Mouse (Mus musculus) heart, embryonic 12.5 days (tissue): Measurements from ENCODE around the gene Zfp646. TPM values are rescaled to one million over a fixed set of nuclear protein-coding genes. Genes with fewer than 3 reads are reported as not detected.
"Not testable (repeated sequence)": the region's sequence is repeated elsewhere in the genome, so short reads cannot be mapped to it uniquely, and the experiment has no call there.

ENCODE experiments used
- ATAC-seq: fragments of 200-750 bp; cut with Nextera tagmentation; 2 replicates; pipeline ENCODE4 v1.8.0; 2017; ENCODE audit warnings: moderate TSS enrichment, moderate library complexity; ENCODE audit not compliant: insufficient number of reproducible peaks, low FRiP score
- H3K27ac ChIP-seq: fragments of 300-500 bp; sonication (generic); 2 replicates; pipeline ENCODE4 v1.5.1; 2016; ENCODE audit warnings: mild to moderate bottlenecking, moderate library complexity; ENCODE audit not compliant: poor library complexity, severe bottlenecking
- H3K27me3 ChIP-seq: fragments of 300-500 bp; sonication (generic); replicated peaks from 2 replicates; pipeline ENCODE4 v1.6.1; 2016; ENCODE audit warnings: mild to moderate bottlenecking, moderate library complexity
- H3K36me3 ChIP-seq: fragments of 300-500 bp; sonication (generic); 2 replicates; pipeline ENCODE4 v1.6.1; 2016; ENCODE audit warnings: mild to moderate bottlenecking, moderate library complexity
- H3K4me1 ChIP-seq: fragments of 300-500 bp; sonication (generic); replicated peaks from 2 replicates; pipeline ENCODE4 v1.6.1; 2016; ENCODE audit warnings: mild to moderate bottlenecking
- H3K4me2 ChIP-seq: fragments of 300-500 bp; sonication (generic); 2 replicates; pipeline ENCODE4 v1.6.1; 2016; ENCODE audit warnings: mild to moderate bottlenecking, moderate library complexity
- H3K4me3 ChIP-seq: fragments of 300-500 bp; sonication (generic); 2 replicates; pipeline ENCODE4 v1.5.1; 2016; ENCODE audit warnings: mild to moderate bottlenecking
- H3K9ac ChIP-seq: fragments of 300-500 bp; sonication (generic); 2 replicates; pipeline ENCODE4 v1.6.1; 2016; ENCODE audit warnings: mild to moderate bottlenecking, moderate library complexity
- H3K9me3 ChIP-seq: fragments of 300-500 bp; sonication (generic); replicated peaks from 2 replicates; pipeline ENCODE4 v1.6.1; 2016; ENCODE audit warnings: mild to moderate bottlenecking, moderate library complexity
- WGBS: fragments of 180-500 bp; shearing (Covaris S2); methylation state at CpG from one replicate; pipeline ENCODE4 v1.1.7; 2016; 5-methylcytosine and 5-hydroxymethylcytosine counted together
- polyA plus RNA-seq: library from polyadenylated mRNA; unstranded; fragments of >200 nt; fragmentation: Nextera tagmentation; extraction: Ambion mirVana; gene quantifications from 2 replicates; pipeline ENCODE4 v1.2.1, GENCODE M21; 2016

The Zfp646 gene
- polyA plus RNA-seq, 1 experiment from 2014 or later, result 11.5 TPM

- no peak overlapping the region for H3K27ac ChIP-seq
- 76% methylated on average over 6 of the region's 6 CpGs for WGBS
- H3K36me3 ChIP-seq, result peaks cover 97% of the 10 kb centered on the region
- no peaks in the 10 kb centered on the region for H3K27me3 ChIP-seq
- no peaks in the 10 kb centered on the region for H3K9me3 ChIP-seq
- no peak for ATAC-seq
- no peak overlapping the region for H3K9ac ChIP-seq
- H3K4me2 ChIP-seq, result no peak overlapping the region
- peaks cover 45% of the 10 kb centered on the region for H3K4me1 ChIP-seq
- H3K4me3 ChIP-seq, result no peak overlapping the region; the same call in 1 of the 2 replicates
These were observed 9.9 kb downstream of the Zfp646 start for GRCm38 (mm10) chr7:127885951-127886350.

- no peak overlapping the region for H3K4me2 ChIP-seq
- 91% methylated on average over 6 of the region's 6 CpGs for WGBS
- no peak overlapping the region for H3K27ac ChIP-seq
- H3K9me3 ChIP-seq, result no peaks in the 10 kb centered on the region
- peaks cover 91% of the 10 kb centered on the region for H3K36me3 ChIP-seq
- no peaks in the 10 kb centered on the region for H3K27me3 ChIP-seq
- H3K9ac ChIP-seq, result no peak overlapping the region
- H3K4me1 ChIP-seq, result peaks cover 45% of the 10 kb centered on the region
- ATAC-seq, result no peak
- H3K4me3 ChIP-seq, result no peak overlapping the region
These were observed 10.5 kb downstream of the Zfp646 start for GRCm38 (mm10) chr7:127886551-127886950.

- peaks cover 88% of the 10 kb centered on the region for H3K36me3 ChIP-seq
- H3K9ac ChIP-seq, result no peak overlapping the region
- WGBS, result 84% methylated on average over 8 of the region's 8 CpGs
- no peak overlapping the region for H3K4me2 ChIP-seq
- no peak for ATAC-seq
- H3K4me3 ChIP-seq, result no peak overlapping the region
- no peaks in the 10 kb centered on the region for H3K9me3 ChIP-seq
- H3K27ac ChIP-seq, result no peak overlapping the region
- no peaks in the 10 kb centered on the region for H3K27me3 ChIP-seq
- peaks cover 45% of the 10 kb centered on the region for H3K4me1 ChIP-seq
These were observed 11.2 kb downstream of the Zfp646 start for GRCm38 (mm10) chr7:127887191-127887590.

GRCm38 (mm10) chr7:127887781-127888180 is 11.8 kb downstream of the Zfp646 start:
- Histone ChIP-seq H3K27ac (no peak overlapping the region), H3K27me3 (no peaks in the 10 kb centered on the region), H3K9ac (no peak overlapping the region), H3K36me3 (peaks cover 88% of the 10 kb centered on the region), H3K9me3 (no peaks in the 10 kb centered on the region), H3K4me1 (peaks cover 39% of the 10 kb centered on the region), H3K4me2 (no peak overlapping the region), H3K4me3 (no peak overlapping the region)
- ATAC-seq, result no peak
- WGBS, result 78% methylated on average over 3 of the region's 3 CpGs

- no peak for ATAC-seq
- H3K27ac ChIP-seq, result no peak overlapping the region
- no peaks in the 10 kb centered on the region for H3K27me3 ChIP-seq
- H3K4me3 ChIP-seq, result no peak overlapping the region
- H3K9me3 ChIP-seq, result no peaks in the 10 kb centered on the region
- peaks cover 29% of the 10 kb centered on the region for H3K4me1 ChIP-seq
- H3K36me3 ChIP-seq, result peaks cover 87% of the 10 kb centered on the region
- H3K4me2 ChIP-seq, result no peak overlapping the region
- 78% methylated on average over 3 of the region's 3 CpGs for WGBS
- no peak overlapping the region for H3K9ac ChIP-seq
These were observed 12.8 kb downstream of the Zfp646 start for GRCm38 (mm10) chr7:127888821-127889220.

DNA sequence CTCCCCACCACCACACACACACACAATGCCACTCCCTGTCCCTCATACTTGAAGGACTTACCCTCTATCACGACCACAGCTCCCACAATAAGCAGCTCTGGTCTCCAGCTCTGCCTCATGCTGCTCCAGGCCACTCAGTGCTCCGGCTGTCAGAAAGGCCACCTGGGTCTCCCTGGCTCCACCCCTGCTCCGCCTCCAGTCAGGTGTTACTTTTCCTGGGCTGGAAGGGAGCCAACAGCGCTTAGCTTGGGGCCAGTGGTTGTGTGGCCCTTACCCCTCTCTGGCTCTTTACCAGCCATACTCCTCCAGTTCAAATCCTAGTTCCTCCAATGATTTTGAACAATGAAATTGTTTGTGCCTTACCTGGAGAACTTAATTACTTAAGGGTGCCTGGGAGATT is 14.8 kb downstream of the Zfp646 start, which contains the start of gene Prss53:
Gene Prss53, minus strand, starts transcription at position 173 of the 400 bp plus-strand sequence.
- Histone ChIP-seq H3K4me3 (no peak within 1 kb of the TSS), H3K27ac (no peak within 1 kb of the TSS), H3K36me3 (peaks cover 68% of the 10 kb centered on the region), H3K9ac (no peak within 1 kb of the TSS), H3K4me2 (no peak within 1 kb of the TSS), H3K9me3 (no peaks in the 10 kb centered on the region), H3K4me1 (peaks cover 26% of the 10 kb centered on the region), H3K27me3 (no peaks in the 10 kb centered on the region)
- WGBS, result 39% methylated on average over 4 of the region's 4 CpGs
- ATAC-seq, result no peak

GRCm38 (mm10) chr7:127894480-127894879 is 18.5 kb downstream of the Zfp646 start:
- Histone ChIP-seq H3K4me3 (peak overlapping the region; percentile 64), H3K9ac (peak overlapping the region; percentile 73), H3K27ac (no peak overlapping the region), H3K4me1 (peaks cover 21% of the 10 kb centered on the region), H3K4me2 (peak overlapping the region; percentile 92), H3K27me3 (no peaks in the 10 kb centered on the region), H3K36me3 (peaks cover 31% of the 10 kb centered on the region), H3K9me3 (no peaks in the 10 kb centered on the region)
- no peak for ATAC-seq
- WGBS, result 76% methylated on average over 5 of the region's 5 CpGs

DNA sequence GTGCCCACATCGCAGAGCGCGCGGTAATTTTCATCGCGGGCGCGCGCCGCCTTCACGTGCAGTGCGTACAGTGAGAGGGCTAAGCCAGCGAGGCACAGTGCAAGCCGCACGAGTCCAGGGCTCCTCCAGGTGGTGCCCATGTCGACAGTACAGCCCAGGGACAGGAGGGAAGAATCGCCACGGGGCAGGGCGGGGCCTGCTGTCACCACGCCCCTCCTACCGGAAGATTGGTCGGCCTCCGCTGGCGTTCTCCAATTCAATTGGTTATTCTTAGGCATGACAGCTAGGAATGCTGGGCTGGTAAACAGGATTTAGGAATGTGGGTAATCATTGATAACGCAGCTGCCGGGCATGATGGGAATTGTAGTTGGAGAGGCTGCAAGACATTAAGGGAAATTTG is 19.4 kb downstream of the Zfp646 start, which contains the start of the genes Gm21974 and Vkorc1:
Gene Gm21974, minus strand, starts transcription at position 13 of the 400 bp plus-strand sequence.
Gene Vkorc1, minus strand, starts transcription at position 176 of the 400 bp plus-strand sequence.
- Histone ChIP-seq H3K27me3 (no peaks in the 10 kb centered on the region), H3K4me1 (peaks cover 28% of the 10 kb centered on the region), H3K36me3 (peaks cover 23% of the 10 kb centered on the region), H3K27ac (peak within 1 kb of the TSS; percentile 73), H3K9me3 (no peaks in the 10 kb centered on the region), H3K9ac (peak within 1 kb of the TSS; percentile 73), H3K4me2 (peak within 1 kb of the TSS; percentile 92), H3K4me3 (peak within 1 kb of the TSS; percentile 64)
- ATAC-seq, result peak; percentile 97
- WGBS, result under 1% methylated on average over 26 of the region's 26 CpGs

DNA sequence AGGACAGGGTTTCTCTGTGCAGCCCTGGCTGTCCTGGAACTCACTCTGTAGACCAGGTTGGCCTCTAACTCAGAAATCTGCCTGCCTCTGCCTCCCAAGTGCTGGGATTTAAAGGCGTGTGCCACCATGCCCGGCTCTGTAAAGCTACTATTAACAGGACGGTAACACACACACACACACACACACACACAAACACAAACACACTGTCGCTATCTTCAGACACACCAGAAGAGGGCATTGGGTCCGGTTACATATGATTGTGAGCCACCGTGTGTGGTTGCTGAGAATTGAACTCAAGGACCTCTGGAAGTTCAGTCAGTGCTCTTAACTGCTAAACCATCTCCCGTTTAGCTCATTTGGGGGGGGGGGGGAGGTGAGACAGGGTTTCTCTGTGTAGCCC is 19.9 kb downstream of the Zfp646 start:
- Histone ChIP-seq H3K36me3 (peaks cover 19% of the 10 kb centered on the region), H3K4me1 (peaks cover 28% of the 10 kb centered on the region), H3K27ac (peak overlapping the region; percentile 42), H3K4me2 (peak overlapping the region; percentile 92), H3K4me3 (0 out of 2 replicates have a peak overlapping the region, but pooled peaks have one; percentile 64)
- WGBS, result 70% methylated on average over 7 of the region's 7 CpGs
- H3K27me3 ChIP-seq, H3K9ac ChIP-seq, H3K9me3 ChIP-seq: not testable (repeated sequence)
- ATAC-seq, result peak; percentile 12

DNA sequence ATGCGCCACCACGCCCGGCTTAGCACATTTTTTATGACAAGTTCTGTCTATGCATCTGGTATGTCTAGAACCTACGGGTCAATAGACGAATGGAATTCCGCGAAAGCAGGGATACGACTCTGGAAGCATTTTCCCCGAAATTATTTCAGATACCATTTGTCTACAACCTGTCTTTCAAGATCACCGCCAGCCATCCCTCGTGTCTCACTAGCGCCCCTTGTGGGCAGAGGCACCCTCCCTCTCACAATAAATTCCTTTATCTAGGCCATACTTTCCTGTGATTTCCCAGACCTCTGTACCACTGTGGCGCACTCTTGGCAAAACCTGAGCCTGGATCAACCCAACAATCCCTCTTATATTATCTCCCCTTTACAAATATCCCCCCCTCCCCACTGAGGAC is 20.4 kb downstream of the Zfp646 start:
- Histone ChIP-seq H3K27ac (no peak overlapping the region), H3K36me3 (peaks cover 19% of the 10 kb centered on the region), H3K4me2 (no peak overlapping the region), H3K9me3 (no peaks in the 10 kb centered on the region), H3K9ac (no peak overlapping the region), H3K4me3 (no peak overlapping the region), H3K27me3 (no peaks in the 10 kb centered on the region), H3K4me1 (peaks cover 28% of the 10 kb centered on the region)
- 52% methylated on average over 13 of the region's 13 CpGs for WGBS
- ATAC-seq, result no peak

DNA sequence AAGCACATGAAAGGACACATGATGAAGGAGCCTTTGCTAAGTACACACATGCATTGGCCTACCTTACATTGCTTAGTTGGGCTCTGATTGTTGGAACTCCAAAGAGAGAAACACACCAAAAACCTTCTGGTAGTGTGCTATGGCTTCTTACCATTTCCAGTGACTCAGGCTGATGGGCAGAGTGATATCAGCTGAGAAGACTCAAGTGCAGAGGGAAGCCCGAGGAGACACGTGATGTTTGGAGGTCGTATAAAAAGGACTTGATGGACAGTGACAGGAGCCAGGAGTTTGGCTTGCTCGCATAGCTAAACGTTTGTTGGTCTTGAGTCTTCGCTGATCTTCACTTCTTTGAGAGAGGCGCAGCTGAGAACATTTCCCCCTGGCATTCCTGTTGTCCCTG is 21.5 kb downstream of the Zfp646 start:
- Histone ChIP-seq H3K4me2 (no peak overlapping the region), H3K27me3 (no peaks in the 10 kb centered on the region), H3K9ac (no peak overlapping the region), H3K4me1 (peaks cover 28% of the 10 kb centered on the region), H3K36me3 (peaks cover 12% of the 10 kb centered on the region), H3K9me3 (no peaks in the 10 kb centered on the region), H3K4me3 (no peak overlapping the region), H3K27ac (no peak overlapping the region)
- no peak for ATAC-seq
- 82% methylated on average over 7 of the region's 7 CpGs for WGBS
